Mouse (Mus musculus) A20 (cell line): ENCODE measurements around the gene Rbm34.
"Not testable (repeated sequence)": the region's sequence is repeated elsewhere in the genome, so short reads cannot be mapped to it uniquely, and the experiment has no call there.

Source experiments
- DNase-seq: peaks from one replicate; pipeline ENCODE4 v3.0.0-alpha.2; 2011; ENCODE audit warnings: low read depth, low spot score

Rbm34 gene

GRCm38 (mm10) chr8:126919703-126920102 is 51.2 kb downstream of the Rbm34 start:
- no peak for DNase-seq

DNA sequence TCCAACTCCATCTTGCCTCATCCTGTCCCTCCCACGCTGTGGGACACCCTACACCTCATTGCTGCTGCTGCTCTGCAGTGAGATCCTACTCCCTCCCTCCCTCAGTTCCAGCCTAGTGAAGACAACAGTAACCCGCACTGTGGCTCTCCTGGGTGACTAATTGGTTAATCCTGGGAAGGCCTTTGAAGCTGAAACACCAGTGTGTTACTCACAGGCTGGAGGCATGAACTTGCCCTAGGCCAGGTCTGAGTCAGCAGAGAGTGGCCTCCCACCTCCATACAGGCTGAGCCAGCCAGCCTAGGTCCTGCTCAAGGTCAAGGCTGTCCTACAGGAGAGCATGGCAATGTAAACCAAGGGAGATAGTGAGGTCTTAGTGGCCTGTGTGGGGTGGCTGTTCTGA is 51.6 kb downstream of the Rbm34 start:
- no peak for DNase-seq

- DNase-seq, result no peak
These were observed 52.5 kb downstream of the Rbm34 start for GRCm38 (mm10) chr8:126918356-126918755.

- DNase-seq, result no peak
These were observed 53.5 kb downstream of the Rbm34 start for GRCm38 (mm10) chr8:126917179-126917905.

DNA sequence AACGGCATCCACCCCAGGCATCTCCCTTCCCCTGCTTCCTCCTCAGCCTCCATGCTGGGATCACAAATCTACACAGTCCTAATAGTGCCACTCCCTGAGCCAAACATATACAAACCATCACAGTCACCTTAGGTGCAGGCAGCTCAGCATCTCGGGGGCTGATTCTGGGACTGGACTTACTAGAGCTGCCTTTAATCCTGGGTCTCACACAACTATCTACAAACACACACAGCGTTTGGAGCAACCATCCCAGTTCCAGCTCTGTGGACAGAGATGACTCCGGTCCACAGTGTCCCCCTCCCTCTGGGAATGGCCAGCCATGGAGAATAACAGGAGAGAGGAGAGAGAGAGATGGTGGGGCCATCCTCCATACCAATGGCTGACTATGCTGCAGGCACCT is 54.3 kb downstream of the Rbm34 start:
- DNase-seq, result no peak

- no peak for DNase-seq
These were observed 56.1 kb downstream of the Rbm34 start for GRCm38 (mm10) chr8:126914609-126915375.

GRCm38 (mm10) chr8:126914107-126914490 is 56.8 kb downstream of the Rbm34 start:
- DNase-seq, result not testable (repeated sequence)

DNA sequence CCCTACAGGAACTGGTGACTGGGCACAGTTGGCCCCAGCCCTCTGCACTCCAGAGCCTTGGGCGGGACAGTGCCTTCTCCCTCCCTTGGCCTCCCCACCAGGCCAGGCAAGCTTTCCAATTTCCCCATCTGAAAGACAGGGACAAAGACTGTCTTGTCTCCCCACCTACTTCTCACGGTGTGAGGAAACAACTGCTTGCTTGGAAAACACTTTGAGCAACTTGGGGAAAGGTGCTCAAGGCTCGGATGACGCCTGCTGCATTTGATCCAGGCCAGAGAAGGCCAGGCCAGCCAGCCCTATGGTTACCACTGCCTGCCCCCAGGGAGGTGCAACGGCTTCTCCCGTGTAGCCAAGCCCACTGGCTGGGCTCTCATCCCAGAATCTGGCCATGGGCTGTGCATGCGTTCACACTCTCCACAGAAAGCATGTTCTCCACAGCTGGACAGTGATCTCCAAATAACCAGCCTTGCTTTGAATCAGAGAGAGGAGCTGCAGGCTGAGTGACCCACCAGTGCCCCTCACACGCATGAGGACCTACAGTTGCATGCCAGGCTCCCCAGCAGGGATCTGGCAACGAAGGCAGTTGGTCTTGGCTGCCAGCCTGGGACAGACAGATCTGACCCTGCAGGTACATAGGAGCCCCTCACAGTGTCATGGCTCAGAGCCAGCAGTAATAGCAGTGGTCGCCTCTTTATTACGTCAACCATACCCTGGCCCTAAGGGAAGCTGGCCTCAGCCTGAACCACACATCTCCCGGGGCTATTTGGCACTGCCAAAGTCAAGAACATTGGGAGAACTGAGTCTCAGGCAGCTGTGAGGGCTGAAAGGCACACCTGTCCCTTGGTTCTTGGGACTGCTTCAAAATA is 57.4 kb downstream of the Rbm34 start:
- DNase-seq, result no peak

DNA sequence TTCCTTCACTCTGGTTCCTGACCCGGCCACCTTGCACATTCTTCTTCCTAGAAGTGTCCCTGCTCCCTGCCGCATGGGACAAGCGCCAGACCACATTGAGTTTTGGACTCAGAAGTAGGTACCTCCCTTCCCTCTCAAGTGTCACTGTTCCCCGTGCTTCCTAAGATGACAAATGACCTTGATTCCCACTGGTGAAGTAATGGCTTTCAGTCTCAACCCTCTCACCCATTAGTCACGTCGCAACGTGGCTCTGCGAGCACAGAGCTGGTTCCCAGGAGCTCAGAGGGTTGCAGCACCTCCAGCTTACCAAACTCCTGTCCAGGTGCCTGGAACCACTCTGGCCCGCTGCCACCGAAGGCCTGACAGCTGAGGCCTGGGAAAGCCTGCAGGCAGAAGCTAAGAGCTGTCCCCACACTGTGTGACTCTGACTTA is 61.5 kb downstream of the Rbm34 start:
- DNase-seq, result no peak

GRCm38 (mm10) chr8:126908805-126909204 is 62.1 kb downstream of the Rbm34 start:
- peak; percentile 39 for DNase-seq

DNA sequence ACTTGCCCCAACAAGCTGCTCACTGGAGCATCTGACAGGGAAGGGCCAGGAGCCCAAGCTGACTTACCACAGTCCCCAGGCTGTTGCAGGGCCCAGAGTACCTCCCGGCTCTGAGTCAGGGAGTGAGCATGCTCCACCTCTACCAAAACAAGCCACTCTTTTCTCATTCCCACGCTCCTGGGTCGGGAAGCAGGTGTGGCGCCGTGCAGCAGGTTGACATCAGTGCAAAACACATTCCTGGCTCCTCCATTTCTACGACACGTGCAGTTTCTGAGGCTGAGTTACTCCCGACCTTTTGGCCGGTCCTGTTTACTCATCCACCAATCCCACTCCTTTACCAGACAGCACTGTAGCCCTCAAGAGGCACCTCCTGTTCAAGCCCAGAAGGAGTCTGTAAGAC is 62.9 kb downstream of the Rbm34 start:
- no peak for DNase-seq

- DNase-seq, result no peak
These were observed 63.5 kb downstream of the Rbm34 start for GRCm38 (mm10) chr8:126907374-126907773.

GRCm38 (mm10) chr8:126905387-126905786 is 65.5 kb downstream of the Rbm34 start:
- DNase-seq, result peak; percentile 65

DNA sequence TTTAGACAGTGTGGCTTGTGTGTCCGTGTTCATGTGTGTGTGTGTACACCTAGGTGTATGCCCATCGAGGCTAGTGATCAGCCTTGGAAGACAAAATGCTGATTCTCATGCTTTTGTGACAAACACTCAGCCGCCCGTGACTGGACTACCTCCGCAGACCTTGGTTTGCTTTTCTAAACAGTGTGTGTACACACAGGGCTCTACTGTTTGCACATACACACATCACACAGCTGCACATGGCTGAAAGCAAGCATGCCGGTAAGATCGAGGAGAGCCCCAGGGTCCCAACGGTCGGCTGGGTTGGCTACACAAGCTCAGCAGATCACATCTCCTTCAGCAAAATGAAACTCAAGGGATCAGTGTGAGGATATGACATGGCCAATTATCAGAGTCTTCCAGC is 66.9 kb downstream of the Rbm34 start:
- no peak for DNase-seq

- no peak for DNase-seq
These were observed 67.5 kb downstream of the Rbm34 start for GRCm38 (mm10) chr8:126903224-126903895.

DNA sequence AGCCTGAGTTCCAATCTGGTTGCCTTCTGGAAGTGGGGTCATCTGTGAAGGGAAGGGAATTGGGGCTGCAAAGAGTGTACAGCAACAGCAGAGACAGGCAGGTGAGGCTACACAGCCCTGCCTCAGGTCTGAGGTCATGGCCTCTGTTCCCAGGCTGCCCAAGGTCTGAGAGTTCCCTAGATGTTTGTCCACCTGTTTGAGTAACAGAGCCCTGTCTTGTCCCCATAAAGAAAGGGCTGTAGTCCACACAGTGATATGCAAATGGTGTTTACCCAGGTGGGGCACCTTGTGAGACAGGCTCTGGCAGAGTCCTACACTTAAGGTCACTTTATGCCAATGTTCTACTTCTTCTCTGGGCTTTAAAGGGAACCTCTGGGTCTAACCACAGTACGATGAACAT is 69.3 kb downstream of the Rbm34 start:
- peak; percentile 56 for DNase-seq

DNA sequence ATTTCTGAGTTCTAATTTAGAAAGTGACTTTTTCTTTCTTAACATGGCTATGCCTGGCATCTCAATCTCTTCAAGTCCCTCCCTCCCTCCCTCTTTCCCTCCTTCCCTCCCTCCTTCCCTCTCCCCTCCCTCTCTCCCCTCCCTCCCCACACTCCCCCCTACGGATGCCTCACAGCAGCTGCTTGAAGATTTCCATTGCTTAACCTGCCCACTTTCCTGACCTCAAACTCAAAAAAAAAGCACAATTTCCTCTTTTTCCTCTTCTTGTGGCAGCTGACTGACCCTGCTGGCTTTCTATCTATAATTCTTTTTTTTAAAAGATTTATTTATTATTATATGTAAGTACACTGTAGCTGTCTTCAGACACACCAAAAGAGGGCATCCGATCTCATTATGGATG is 69.8 kb downstream of the Rbm34 start:
- no peak for DNase-seq
